Mouse (Mus musculus) erythroblast, embryonic 14.5 days (primary cell): ENCODE data around the gene 4931409K22Rik. TPM values are rescaled to one million over a fixed set of nuclear protein-coding genes. Genes with fewer than 3 reads are reported as not detected.

Experiments
- H3K27me3 ChIP-seq: 2 replicates; pipeline ENCODE4 v1.6.1; 2012; ENCODE audit warnings: inconsistent platforms; ENCODE audit not compliant: control insufficient read depth
- H3K36me3 ChIP-seq: 2 replicates; pipeline ENCODE4 v1.6.1; 2012; ENCODE audit warnings: mild to moderate bottlenecking, inconsistent platforms; ENCODE audit not compliant: control insufficient read depth
- H3K4me1 ChIP-seq: 2 replicates; pipeline ENCODE4 v1.6.1; 2012; ENCODE audit warnings: inconsistent platforms; ENCODE audit not compliant: control insufficient read depth
- H3K4me3 ChIP-seq: replicated peaks from 2 replicates; pipeline ENCODE3; 2012; ENCODE audit warnings: moderate library complexity, mild to moderate bottlenecking, inconsistent platforms
- H3K9me3 ChIP-seq: 2 replicates; pipeline ENCODE4 v1.6.1; 2012; ENCODE audit warnings: low read length, inconsistent platforms, mixed read lengths; ENCODE audit not compliant: control insufficient read depth
- GATA1 ChIP-seq: IDR thresholded peaks from 2 replicates; pipeline ENCODE4 v1.6.1; 2012; ENCODE audit warnings: low read length, inconsistent platforms, mixed read lengths
- TAL1 ChIP-seq: IDR thresholded peaks from 3 replicates; pipeline ENCODE4 v1.6.1; 2012; ENCODE audit warnings: low read length, inconsistent platforms, mixed read lengths
- polyA plus RNA-seq: library from polyadenylated mRNA; stranded (reverse); fragments of >175 nt; gene quantifications from 2 replicates; pipeline ENCODE4 v1.2.3, GENCODE M21; 2012

4931409K22Rik gene
- polyA plus RNA-seq, 1 experiment: not detected

DNA sequence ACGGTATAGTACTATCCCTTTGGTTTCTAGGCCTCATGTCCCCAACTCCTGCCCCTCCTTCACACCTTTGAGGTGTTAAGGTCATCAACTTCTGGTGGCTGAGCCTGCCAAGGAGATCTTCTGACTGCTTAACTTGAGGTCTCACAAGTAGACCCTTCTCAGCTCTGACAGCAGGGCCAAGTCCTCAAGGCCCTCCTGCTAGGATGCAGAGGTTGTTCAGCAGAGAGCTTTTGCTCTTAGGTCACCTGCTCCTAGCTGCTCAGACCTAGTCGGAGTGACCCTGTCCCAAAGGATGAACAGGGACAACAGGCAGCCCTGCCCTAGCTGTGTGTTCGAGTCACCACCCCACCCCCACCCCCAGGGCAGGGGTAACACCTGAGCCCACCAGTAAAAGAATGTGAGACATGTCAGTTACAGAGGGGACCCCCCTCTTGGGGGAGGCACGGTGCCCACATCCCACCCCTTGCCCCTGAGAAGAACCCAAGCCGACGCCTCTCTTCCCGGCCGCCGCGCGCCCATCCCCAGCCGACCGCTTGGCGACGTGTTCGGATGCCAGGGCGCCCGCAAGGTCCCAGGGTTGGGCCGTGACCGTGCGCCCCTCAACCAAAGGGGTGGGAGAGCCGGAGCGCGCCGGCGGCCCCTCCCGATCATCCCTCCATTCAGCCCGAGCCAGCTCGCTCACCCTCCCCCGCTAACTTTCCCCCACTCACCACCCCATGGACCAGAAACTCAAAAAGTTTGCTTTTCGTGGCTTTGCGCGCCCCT lies 44.6 kb upstream of the 4931409K22Rik start:
- peaks cover 98% of the 10 kb centered on the region for H3K27me3 ChIP-seq
- peaks cover 9% of the 10 kb centered on the region for H3K4me1 ChIP-seq
- no peak for TF ChIP-seq TAL1
- no peak for TF ChIP-seq GATA1
- no peaks in the 10 kb centered on the region for H3K9me3 ChIP-seq
- no peaks in the 10 kb centered on the region for H3K36me3 ChIP-seq
- H3K4me3 ChIP-seq: peak overlapping the region; percentile 12

DNA sequence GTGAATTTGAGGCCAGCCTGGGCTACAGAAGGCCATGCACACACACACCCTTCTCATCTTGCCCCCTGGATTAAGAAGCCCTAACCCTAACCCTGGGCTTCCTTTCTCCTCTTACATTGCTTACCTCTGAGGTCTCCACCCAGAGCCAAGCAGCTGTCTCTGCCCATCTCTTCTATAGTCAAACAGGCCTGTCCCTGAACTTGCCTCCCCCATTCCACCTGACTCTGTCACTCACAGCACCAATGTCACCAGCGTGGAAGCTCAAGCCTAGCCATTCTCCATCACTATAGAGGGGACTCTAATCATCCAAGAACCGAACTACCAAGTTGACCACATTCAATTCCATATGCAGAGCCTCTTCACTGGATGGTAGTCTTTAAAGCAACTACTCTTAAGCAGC lies 43.6 kb upstream of the 4931409K22Rik start:
- H3K9me3 ChIP-seq: no peaks in the 10 kb centered on the region
- TF ChIP-seq GATA1 (no peak), TAL1 (no peak)
- no peaks in the 10 kb centered on the region for H3K36me3 ChIP-seq
- peaks cover 91% of the 10 kb centered on the region for H3K27me3 ChIP-seq
- peaks cover 9% of the 10 kb centered on the region for H3K4me1 ChIP-seq
- H3K4me3 ChIP-seq: no peak overlapping the region

DNA sequence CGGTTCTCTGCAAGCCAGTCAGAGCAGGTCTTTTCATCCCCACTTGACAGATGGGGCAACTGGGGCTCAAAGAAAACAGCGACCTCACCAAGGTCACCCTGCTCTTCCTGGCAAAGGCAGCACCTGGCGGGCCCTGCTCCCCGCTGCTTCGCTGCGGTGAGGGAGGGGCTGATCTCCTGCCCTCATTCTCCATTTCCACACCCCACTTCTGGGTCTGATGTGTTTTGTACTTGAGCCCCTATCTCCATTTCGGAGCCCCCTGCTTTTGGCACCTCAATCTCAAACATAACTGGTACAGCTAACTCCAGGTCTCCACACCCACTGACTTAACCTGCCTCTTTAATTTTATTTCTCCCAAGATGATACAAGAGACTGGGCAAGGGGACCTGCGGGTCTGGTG lies 42.5 kb upstream of the 4931409K22Rik start:
- TF ChIP-seq GATA1 (no peak), TAL1 (no peak)
- Histone ChIP-seq H3K27me3 (peaks cover 80% of the 10 kb centered on the region), H3K36me3 (peaks cover 4% of the 10 kb centered on the region; the same call in 1 of the 2 replicates), H3K4me1 (peaks cover 9% of the 10 kb centered on the region), H3K9me3 (no peaks in the 10 kb centered on the region), H3K4me3 (no peak overlapping the region)

DNA sequence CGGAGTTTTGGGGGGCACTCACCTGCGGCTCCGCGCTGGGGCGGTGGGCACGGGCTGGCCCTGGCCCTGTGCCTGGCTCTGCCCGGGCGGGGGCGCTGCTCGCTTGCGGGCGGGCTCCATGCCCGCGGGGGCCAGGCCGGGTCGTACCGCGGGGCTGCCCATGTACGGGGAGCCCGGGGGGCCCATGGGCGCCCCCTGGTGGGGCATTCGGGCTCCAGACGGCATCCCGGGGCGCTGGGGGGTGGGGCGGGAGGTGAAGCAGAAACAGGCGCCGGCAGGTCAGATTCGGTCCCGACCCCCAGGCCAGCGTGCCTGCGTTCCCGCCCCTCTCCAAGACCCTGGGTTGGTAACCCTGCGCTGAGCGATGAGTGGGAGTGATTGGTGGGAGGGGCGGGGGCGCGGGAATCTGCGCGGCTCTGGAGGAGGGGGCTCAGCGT lies 42.0 kb upstream of the 4931409K22Rik start:
- TF ChIP-seq GATA1 (no peak), TAL1 (no peak)
- Histone ChIP-seq H3K27me3 (peaks cover 79% of the 10 kb centered on the region), H3K4me1 (peaks cover 9% of the 10 kb centered on the region), H3K9me3 (no peaks in the 10 kb centered on the region), H3K4me3 (peak overlapping the region; percentile 14), H3K36me3 (peaks cover 4% of the 10 kb centered on the region; the same call in 1 of the 2 replicates)

DNA sequence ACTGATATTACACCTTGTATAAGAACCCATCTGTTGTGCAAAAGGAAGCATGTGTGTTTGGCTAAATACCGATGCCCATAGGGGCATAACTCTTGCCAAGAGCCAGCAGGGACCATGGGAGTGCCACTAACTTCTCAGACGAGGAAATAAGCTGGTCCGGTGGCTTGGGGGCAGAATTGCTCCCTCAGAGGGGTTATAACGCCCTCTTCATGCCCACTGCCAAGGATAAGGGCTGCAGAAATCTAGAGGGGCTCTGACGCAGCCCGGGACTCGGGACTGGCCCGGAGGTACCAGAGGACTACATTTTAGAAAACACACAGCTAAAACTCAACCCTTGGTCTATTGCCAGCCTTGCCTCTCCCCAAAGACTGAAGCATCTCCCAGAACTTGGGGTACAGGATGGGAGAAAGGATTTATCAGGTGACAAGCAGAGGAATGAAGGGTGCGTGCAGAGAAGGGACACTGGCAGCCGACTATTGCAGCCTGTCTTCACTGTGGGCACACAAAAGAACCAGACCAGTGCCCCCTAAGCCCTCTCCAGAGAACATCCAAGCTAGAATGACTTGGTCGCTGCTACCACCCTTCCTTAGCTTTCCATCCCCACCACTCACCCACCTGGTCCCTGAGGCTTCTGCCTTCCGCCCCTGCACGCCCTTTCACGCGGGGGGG lies 41.4 kb upstream of the 4931409K22Rik start:
- H3K27me3 ChIP-seq: peaks cover 79% of the 10 kb centered on the region
- H3K4me3 ChIP-seq: peak overlapping the region; percentile 14
- H3K36me3 ChIP-seq: peaks cover 4% of the 10 kb centered on the region; the same call in 1 of the 2 replicates
- H3K9me3 ChIP-seq: no peaks in the 10 kb centered on the region
- TF ChIP-seq GATA1 (no peak), TAL1 (no peak)
- peaks cover 9% of the 10 kb centered on the region for H3K4me1 ChIP-seq

DNA sequence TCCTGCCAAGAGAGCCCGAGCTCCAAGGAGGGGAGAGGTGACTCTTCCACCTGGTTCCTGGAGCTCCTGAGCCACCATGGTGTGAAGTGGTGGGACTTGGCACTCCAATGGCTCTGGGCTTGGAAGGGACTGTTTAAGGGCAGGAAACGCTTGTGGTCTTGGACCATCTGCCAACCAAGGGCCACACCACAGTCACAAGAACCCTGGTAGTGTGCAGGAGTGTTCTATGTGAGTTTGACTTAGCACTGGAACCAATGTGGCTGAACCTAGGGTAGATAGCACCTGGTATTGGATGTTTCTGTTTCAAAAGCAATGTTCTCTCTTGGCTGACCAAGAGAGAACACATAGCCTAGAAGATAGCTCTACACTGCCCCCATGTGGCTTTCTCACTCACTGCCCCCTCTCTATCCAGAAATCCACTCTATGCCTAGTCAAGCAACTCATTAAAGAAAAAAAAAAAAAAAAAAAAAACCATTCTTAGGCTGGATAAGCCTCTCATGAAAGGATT lies 40.7 kb upstream of the 4931409K22Rik start:
- Histone ChIP-seq H3K36me3 (peaks cover 4% of the 10 kb centered on the region; the same call in 1 of the 2 replicates), H3K9me3 (no peaks in the 10 kb centered on the region), H3K4me1 (peaks cover 9% of the 10 kb centered on the region), H3K27me3 (peaks cover 79% of the 10 kb centered on the region), H3K4me3 (no peak overlapping the region)
- TF ChIP-seq TAL1 (no peak), GATA1 (no peak)

DNA sequence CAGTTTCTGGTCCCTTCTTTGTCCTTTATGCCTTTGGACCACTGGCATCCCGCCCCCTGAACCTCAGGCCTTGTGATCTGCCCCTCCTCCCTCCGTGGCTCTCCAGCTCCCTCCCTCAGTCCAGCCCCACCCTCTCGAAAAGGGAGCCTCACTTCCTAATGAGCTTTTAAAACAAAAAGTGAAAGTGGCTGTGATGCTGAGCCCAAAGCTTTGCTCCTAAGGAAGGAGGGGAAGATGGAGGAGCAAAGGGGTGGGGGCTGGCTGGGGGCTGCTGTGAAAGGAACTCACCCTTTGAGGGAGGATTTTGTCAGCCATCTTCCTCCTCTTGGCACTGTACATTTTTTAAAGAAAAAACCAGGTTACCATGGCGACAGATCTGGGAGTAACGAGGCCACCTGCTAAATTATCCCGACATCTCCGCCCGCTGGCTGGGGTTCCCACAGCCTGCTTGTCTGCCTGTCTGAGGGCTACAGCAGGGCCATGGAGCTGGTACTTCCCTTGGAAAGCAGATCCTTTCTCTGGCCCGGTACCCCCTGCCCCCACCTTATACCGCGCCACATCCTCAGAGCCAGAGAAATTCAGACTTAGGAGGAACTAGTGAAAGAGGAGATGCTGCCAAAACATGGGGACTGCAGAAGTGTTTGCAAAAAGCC lies 40.0 kb upstream of the 4931409K22Rik start:
- H3K4me1 ChIP-seq: peaks cover 12% of the 10 kb centered on the region
- TF ChIP-seq TAL1 (no peak), GATA1 (no peak)
- peaks cover 4% of the 10 kb centered on the region; the same call in 1 of the 2 replicates for H3K36me3 ChIP-seq
- H3K4me3 ChIP-seq: no peak overlapping the region
- no peaks in the 10 kb centered on the region for H3K9me3 ChIP-seq
- peaks cover 79% of the 10 kb centered on the region for H3K27me3 ChIP-seq

DNA sequence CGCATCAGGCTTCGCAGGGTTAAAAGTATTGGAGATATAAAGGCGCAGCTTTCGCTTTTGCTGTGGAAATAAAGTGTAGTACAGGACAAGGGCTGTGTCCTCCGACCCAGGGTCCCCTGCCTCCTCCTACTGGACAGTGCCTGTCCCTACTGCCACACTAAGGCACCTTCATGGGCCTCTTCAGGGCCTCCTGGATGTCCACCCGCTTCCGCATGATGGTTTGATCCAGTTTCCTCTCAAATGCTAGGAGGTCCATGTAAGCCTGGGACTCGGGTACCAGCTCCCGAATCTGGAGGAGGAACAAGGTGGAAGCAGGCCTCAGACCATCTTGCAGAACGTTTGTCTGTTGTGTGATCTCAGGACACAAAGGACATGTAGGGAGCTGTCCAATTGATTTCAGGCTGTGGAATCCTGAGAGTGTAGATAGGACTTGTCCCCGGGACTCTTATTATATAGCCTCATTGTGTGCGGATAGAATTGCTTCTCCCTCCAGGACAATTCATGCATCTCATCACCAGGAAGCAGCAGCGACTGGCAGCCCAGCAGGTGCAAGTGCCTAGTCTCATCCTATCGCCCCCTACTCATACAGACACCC lies 39.3 kb upstream of the 4931409K22Rik start:
- H3K4me1 ChIP-seq: peaks cover 20% of the 10 kb centered on the region
- no peak overlapping the region for H3K4me3 ChIP-seq
- no peaks in the 10 kb centered on the region for H3K9me3 ChIP-seq
- peaks cover 79% of the 10 kb centered on the region for H3K27me3 ChIP-seq
- TF ChIP-seq TAL1: no peak
- H3K36me3 ChIP-seq: peaks cover 8% of the 10 kb centered on the region; the same call in 1 of the 2 replicates

DNA sequence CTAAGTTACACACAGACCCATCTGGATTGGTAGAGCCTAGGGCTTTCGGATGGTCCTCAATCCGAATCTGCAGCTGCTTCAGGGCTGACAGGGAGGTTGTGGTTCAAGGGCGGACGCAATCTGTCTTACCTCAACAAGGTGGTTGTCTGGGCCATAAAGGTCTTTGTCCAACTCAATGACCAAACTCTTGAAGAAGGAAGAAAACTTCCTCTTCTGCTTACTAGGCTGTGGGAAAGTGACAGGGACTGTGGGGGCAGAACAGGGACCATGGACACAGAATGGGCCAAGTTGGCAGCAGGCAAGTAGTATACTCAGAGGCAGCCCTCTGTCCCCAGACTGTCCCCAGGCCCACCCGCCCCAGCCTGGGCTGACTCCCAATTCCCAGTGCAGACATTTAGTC lies 38.7 kb upstream of the 4931409K22Rik start:
- Histone ChIP-seq H3K9me3 (no peaks in the 10 kb centered on the region), H3K27me3 (peaks cover 78% of the 10 kb centered on the region), H3K4me3 (no peak overlapping the region), H3K4me1 (peaks cover 24% of the 10 kb centered on the region), H3K36me3 (peaks cover 10% of the 10 kb centered on the region)
- TF ChIP-seq GATA1 (no peak), TAL1 (no peak)
